Mouse (Mus musculus): ENCODE measurements around the gene Nek6.

GRCm38 (mm10) chr2:38533322-38533721 is 21.9 kb downstream of the Nek6 start:
- no peak for TF ChIP-seq CTCF (IDR thresholded peaks at IDR 0.05; ENCODE audit: low read depth)
- no peak for TF ChIP-seq EP300 (optimal IDR thresholded peaks at IDR 0.05)

Data from stomach, postnatal 0 days (tissue).